Mouse (Mus musculus): Measurements from ENCODE around the gene Neto2. TPM values are rescaled to one million over a fixed set of nuclear protein-coding genes. Genes with fewer than 3 reads are reported as not detected.
"Not testable (repeated sequence)": the region's sequence is repeated elsewhere in the genome, so short reads cannot be mapped to it uniquely, and the experiment has no call there.

Neto2 gene
- total RNA-seq (2014; fragmentation: Nextera tagmentation) = 10.3 and 11.3 TPM in 2 replicates
- 14.9 and 24.2 TPM in 2 replicates for total RNA-seq (2017)

GRCm38 (mm10) chr8:85700751-85701351, at the start of gene Neto2:
Gene Neto2, minus strand, starts transcription at chr8:85700924.
- ATAC-seq (replicated peaks; ENCODE audit: poor library complexity, severe bottlenecking) = peak; percentile 66

GRCm38 (mm10) chr8:85745053-85745452, 44.3 kb upstream of the Neto2 start:
- ATAC-seq (replicated peaks; ENCODE audit: poor library complexity, severe bottlenecking) = no peak

- no peak for ATAC-seq (replicated peaks; ENCODE audit: poor library complexity, severe bottlenecking)
Measured at GRCm38 (mm10) chr8:85730545-85730944, 29.8 kb upstream of the Neto2 start.

- no peak for ATAC-seq (replicated peaks; ENCODE audit: poor library complexity, severe bottlenecking)
Measured at GRCm38 (mm10) chr8:85717271-85717670, 16.5 kb upstream of the Neto2 start.

DNA sequence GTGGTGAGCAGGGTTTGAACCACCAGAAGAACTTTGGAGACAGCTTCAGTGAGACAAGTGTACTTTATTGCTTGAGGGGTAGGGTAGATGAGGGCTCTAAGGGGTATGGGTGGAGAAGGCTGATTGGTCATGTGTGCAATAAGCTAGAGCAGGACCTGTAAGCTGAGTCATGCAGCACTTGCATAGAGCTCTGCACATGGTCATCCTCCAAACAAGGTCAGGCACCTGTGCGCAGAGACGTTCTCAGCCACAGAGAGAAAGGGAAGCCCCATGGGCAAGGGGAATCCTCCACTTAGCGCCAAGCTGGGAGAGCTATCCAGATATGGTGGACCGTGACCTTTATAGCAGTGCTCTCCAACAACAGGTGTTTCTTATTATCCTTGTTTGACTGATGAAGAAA, 16.0 kb upstream of the Neto2 start:
- no peak for ATAC-seq (replicated peaks; ENCODE audit: poor library complexity, severe bottlenecking)

- ATAC-seq (replicated peaks; ENCODE audit: poor library complexity, severe bottlenecking) = peak; percentile 68
Measured at GRCm38 (mm10) chr8:85706988-85707387, 6.3 kb upstream of the Neto2 start.

- ATAC-seq (replicated peaks; ENCODE audit: poor library complexity, severe bottlenecking) = peak; percentile 49
Measured at GRCm38 (mm10) chr8:85700101-85700750, 498 bp downstream of the Neto2 start.

- peak; percentile 85 for ATAC-seq (replicated peaks; ENCODE audit: poor library complexity, severe bottlenecking)
Measured at GRCm38 (mm10) chr8:85699051-85699450, 1.7 kb downstream of the Neto2 start.

GRCm38 (mm10) chr8:85665146-85665545, 35.6 kb downstream of the Neto2 start:
- ATAC-seq (replicated peaks; ENCODE audit: poor library complexity, severe bottlenecking) = no peak

- peak; percentile 46; the same call in 1 of the 2 replicates for ATAC-seq (replicated peaks; ENCODE audit: poor library complexity, severe bottlenecking)
Measured at GRCm38 (mm10) chr8:85661995-85662394, 38.7 kb downstream of the Neto2 start.

GRCm38 (mm10) chr8:85651201-85651600, 49.5 kb downstream of the Neto2 start:
- ATAC-seq (replicated peaks; ENCODE audit: poor library complexity, severe bottlenecking) = 0 out of 2 replicates have a peak, but pooled peaks have one; percentile 25

DNA sequence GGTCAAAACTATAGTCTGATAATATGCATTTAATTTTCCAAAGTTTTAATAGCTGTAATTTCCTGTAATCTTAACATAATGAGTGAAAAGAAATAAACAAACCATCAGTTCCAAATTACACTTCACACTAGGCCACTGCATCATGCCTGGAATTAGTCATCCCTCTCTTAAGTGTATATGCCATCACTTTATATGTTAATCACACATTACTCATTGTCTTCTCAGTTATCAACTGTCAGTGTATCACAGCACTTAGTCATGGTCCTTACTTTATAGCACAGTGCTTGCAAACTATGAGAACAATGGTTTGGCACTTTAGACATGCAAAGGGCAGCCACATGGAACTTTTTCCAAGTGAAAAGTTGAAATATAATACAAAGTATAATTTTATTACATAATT, 52.2 kb downstream of the Neto2 start:
- no peak for ATAC-seq (replicated peaks; ENCODE audit: poor library complexity, severe bottlenecking)

DNA sequence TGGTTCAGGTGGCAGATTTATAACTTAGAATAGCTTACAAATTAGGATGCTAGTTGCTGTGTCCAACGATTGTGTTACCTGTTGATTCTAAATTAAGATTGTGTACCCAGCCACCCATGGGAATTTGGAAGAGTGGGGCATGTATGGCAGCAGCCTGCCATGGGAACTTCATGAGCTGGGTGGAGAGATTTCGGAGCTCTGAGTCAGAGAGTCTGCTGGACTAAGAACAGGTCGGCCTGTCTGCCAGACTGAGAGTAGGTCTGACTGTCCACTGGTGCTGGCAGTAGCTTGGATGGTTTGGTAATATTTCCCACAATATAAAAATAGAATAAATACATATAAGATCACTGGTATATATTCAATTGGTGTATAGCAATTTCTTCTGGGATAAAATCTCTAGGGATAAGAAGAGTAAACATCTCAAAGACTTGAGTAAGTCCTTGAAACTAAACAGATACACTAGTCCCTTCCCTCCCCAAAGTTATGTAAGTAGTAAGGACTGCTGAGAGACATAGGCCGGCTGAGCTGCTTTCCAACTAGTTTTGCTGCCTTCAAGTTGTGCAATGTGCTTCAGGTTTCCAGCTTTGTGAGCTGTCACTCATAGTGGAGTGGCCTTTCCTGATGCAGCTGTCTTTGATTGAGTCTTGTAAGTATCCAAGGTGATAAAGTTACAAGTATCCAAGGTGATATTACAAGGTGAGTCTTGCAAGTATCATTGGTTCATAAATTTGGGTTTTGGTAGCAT, 55.6 kb downstream of the Neto2 start:
- ATAC-seq (replicated peaks; ENCODE audit: poor library complexity, severe bottlenecking) = no peak

DNA sequence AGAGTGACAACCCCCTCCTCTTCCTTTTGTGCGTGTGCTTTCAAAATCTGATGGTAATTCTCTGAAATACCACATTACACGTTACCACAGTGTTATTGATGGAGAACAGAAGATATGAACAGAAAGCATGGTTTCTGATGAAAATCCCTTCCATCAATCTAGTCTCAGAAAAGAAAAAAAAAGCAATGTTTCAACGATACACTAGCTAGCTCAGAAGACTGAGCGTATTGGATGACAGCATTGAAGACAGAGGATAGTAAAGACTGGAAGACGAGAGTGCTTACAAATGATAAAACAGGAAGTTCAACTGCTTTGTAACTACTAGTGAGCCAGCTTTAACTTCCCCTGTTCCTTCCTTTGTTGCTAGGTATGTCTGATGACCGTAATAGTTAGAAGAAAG, 76.3 kb downstream of the Neto2 start:
- ATAC-seq (replicated peaks; ENCODE audit: poor library complexity, severe bottlenecking) = peak; percentile 76

- no peak for ATAC-seq (replicated peaks; ENCODE audit: poor library complexity, severe bottlenecking)
Measured at GRCm38 (mm10) chr8:85623246-85623645, 77.5 kb downstream of the Neto2 start.

DNA sequence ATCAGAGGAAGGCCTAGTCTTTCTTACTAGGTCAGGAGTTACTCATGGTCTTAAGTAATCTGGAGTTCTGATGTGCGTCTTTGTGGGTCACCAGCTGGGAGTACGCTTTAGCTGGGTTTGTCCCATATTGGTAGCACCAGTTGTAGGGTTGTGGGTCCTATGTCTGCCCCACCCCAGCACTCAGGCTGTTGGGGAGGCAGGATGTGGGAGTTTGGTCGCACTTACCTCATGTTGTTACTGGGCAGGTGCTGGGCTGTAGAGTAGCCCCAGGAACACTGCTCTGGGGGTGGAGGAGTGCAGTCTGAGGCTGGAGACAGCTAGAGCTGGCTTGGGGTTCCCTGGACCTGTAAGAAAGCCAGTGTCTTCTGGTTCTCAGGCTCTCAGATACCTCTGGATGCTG, 81.9 kb downstream of the Neto2 start:
- ATAC-seq (replicated peaks; ENCODE audit: poor library complexity, severe bottlenecking) = no peak

GRCm38 (mm10) chr8:85617125-85617524, 83.6 kb downstream of the Neto2 start:
- not testable (repeated sequence) for ATAC-seq (replicated peaks; ENCODE audit: poor library complexity, severe bottlenecking)

GRCm38 (mm10) chr8:85608836-85609235, 91.9 kb downstream of the Neto2 start:
- ATAC-seq (replicated peaks; ENCODE audit: poor library complexity, severe bottlenecking) = no peak

- peak; percentile 80 for ATAC-seq (replicated peaks; ENCODE audit: poor library complexity, severe bottlenecking)
Measured at GRCm38 (mm10) chr8:85607804-85608203, 92.9 kb downstream of the Neto2 start.

DNA sequence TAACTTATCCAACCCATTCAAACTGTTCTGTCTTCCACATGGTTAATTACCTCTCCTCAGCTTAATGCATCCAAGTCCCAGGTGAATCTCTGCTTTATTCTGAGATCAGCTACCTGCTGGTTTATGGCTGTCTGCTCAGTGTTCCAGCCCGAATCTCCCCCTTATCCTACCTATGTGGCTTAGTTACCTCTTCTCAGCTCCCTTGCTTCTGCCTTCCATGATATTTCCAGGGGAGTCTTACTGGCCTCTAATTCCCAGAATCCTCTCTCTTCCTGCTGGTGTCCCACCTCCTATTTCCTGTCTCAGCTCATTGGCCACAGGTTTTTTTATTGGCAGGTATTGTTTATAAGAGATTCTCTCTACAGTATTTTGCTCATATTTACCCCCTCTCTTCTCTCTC, 93.8 kb downstream of the Neto2 start:
- ATAC-seq (replicated peaks; ENCODE audit: poor library complexity, severe bottlenecking) = no peak

- ATAC-seq (replicated peaks; ENCODE audit: poor library complexity, severe bottlenecking) = no peak
Measured at GRCm38 (mm10) chr8:85606561-85606960, 94.2 kb downstream of the Neto2 start.
